Mouse (Mus musculus): Measurements from ENCODE around the gene Golga2. TPM values are rescaled to one million over a fixed set of nuclear protein-coding genes. Genes with fewer than 3 reads are reported as not detected.
"Not testable (repeated sequence)": the region's sequence is repeated elsewhere in the genome, so short reads cannot be mapped to it uniquely, and the experiment has no call there.

Gene Golga2
- total RNA-seq, 2 experiments from 2014 or later: 79.9 to 81.2 TPM

- no peak for DNase-seq
Observed at GRCm38 (mm10) chr2:32288371-32288931, 1.3 kb downstream of the Golga2 start.

- no peak for DNase-seq
Observed at GRCm38 (mm10) chr2:32289578-32289977, 2.4 kb downstream of the Golga2 start.

GRCm38 (mm10) chr2:32294348-32294747 is 7.2 kb downstream of the Golga2 start:
- DNase-seq: no peak

- no peak for DNase-seq
Observed at GRCm38 (mm10) chr2:32295285-32295684, 8.1 kb downstream of the Golga2 start.

DNA sequence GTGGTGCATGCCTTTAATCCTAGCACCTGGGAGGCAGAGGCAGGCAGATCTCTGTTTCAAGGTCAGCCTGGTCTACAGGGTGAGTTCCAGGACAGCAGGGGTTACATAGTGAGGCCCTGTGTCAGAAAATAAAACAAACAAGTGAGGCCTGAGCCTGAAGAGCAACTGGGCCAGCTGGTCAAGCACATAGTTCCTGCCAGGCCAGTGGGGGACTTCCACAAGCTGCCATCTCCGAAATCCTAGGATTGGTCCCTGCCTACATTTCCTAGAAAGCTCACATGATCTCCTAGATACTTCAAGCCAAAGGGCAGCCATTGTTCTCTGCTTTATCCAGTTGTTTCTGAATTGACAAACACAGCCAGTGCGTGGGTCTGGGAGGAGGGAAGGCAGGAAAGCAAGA is 8.7 kb downstream of the Golga2 start:
- DNase-seq: not testable (repeated sequence)

DNA sequence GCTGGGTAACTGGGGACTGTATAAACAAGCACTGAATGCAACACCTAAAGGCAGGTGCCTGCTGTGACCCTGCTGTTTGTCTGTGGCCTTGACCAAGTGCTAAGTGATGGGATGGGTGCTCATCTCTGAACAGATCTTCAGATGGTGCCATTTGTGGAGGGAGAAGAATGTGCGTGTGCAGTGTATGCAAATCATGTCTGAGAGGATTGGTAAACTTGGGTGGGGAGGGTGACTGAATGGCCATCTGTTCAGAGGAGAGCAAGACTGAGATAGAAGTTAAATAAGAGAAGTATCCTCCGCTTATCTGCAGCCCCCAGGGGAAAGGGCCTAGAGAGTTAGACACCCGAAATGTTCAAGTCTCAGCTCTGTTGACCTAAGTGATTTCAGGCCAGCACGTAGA is 12.3 kb downstream of the Golga2 start:
- peak in 1 of 2 experiments; percentile 19 for DNase-seq

- no peak for DNase-seq
Observed at GRCm38 (mm10) chr2:32302952-32303351, 15.8 kb downstream of the Golga2 start.

DNA sequence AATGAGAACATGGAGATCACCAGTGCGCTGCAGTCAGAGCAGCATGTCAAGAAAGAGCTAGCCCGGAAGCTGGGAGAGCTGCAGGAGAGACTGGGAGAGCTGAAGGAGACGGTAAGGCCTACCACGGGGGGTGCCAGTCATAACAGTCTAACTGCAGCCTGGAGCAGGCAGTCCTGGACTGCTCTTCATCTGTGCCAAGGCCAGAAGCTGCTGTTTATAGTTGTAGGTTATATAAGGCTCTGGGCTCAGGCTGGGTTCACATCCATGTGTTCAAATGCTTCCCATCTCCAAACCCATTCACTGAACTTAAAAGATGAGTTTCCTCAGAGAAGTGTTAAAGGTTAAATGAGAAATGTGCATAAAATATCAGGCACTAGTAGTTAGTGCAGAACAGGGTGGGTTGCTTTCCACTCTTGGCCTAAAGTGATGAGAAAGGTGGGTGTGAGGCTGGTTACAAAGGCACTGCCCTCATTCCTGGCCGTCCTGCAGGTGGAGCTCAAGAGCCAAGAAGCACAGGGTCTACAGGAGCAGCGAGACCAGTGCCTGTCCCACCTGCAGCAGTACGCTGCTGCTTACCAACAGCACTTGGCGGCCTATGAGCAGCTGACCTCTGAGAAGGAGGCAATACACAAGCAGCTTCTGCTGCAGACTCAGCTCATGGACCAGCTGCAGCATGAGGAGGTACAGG is 17.1 kb downstream of the Golga2 start:
- no peak for DNase-seq

DNA sequence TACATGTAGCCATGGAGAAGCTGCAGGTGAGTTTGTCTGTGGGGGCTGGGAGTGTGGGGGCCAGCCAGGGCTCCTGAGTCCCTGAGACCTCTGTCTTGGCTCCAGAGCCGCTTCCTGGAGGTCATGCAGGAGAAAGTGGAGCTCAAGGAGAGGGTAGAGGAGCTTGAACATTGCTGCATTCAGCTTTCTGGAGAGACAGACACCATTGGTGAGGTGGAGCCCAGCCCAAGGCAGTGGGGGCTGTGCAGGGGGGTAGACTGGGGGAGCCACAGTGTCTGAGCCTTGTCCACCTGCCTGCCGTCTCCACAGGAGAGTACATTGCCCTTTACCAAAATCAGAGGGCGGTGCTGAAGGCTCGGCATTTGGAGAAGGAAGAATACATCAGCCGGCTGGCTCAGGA is 18.5 kb downstream of the Golga2 start:
- DNase-seq: no peak

- no peak for DNase-seq
Observed at GRCm38 (mm10) chr2:32306176-32306575, 19.0 kb downstream of the Golga2 start.

DNA sequence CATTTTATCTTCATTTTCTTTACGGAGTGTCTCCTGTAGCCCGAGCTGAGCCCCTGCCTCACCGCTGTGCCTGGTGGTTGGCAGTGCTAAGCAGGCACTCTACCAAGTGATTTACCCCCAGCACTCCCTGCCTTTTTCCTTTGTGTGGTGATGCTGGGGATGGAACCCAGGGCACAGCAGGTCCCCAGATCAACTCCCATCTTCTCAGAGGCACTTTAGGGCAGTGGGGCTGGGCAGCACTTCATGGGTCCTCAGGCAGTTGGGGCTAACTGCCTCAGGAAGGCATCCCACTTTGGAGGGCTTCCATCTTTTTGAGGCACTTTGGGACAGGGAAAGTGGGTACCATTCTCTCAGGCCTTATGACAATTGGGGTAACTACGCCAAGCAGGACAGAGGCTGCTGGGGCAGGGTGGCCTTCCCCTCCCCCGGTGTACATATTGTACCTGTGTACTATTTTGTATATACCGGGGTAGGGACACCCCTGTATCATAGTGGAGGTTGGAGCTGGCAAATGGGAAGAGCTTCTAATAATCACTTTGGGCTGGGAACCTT is 20.1 kb downstream of the Golga2 start:
- no peak for DNase-seq

DNA sequence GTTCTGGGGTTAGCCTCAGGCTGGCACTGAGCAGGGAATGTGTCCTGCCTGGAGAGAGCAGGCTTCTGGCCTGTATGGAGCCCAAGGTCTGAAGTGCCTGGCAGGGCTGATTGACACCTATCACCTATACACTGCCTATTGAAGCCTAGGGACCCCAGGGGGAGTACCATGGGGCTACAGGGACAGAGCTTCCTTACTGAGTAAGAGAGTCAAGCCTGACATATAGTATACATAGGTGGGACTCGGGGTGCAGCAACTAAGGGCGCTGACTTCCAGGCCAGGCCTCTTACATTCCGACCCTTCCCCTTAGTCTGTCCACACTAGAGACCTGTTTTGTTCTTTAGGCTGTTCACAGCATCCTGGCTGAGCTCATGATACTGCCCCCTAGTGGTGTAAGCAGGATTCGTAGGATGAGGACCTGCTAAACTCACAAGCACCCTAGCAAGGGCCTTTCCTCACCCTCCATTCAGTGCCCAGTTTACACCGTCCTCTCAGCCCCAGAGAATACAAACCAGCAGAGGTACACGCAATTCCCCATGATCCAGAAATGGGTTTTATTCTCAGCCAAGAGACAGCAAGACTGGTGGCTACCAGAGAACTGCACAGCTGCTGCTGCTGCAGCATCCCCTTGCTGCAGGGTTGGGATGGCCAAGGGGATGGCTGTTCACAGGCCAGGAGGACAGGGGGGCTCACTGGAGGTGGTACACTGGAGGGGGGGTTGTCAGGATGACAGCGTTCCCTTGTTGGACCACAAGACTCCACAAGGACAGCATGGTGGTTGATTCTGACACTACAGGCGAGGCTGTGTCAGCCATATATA is 21.0 kb downstream of the Golga2 start:
- no peak for DNase-seq

DNA sequence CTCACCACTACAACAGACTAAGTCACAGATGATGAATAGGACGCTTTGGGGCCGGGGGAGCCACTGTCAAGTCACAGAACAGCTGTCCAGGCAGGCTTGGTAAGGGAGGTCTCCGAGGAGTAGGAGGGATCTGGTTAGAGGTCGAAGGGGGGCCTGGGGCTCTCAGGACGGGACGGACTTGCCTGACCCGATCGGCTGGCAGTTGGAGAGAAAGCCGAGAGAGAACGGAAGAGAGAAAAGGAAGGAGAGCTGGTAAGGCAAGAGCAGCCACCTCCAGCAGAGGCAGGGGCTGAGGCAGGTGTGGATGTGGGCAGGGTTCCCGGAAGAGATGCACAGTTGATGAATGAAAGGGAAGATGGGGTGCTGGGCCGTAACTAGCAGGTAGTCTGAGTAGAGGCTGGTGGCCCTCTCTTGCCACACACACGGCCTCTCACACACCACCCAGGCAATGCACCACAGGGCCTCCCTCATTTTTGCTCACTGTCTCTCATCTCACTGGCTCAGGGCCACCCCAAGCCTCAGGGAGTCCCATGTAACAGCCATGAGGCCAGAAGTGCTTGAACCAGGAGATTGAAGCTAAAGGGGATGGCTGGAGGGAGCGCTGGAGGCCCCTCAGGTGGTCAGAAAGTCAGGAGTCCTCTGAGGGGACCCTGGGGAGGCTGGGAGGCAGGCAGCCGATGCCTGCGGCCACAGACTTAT is 21.8 kb downstream of the Golga2 start:
- DNase-seq: no peak

GRCm38 (mm10) chr2:32310096-32310845 is 23.1 kb downstream of the Golga2 start:
- DNase-seq: no peak

DNA sequence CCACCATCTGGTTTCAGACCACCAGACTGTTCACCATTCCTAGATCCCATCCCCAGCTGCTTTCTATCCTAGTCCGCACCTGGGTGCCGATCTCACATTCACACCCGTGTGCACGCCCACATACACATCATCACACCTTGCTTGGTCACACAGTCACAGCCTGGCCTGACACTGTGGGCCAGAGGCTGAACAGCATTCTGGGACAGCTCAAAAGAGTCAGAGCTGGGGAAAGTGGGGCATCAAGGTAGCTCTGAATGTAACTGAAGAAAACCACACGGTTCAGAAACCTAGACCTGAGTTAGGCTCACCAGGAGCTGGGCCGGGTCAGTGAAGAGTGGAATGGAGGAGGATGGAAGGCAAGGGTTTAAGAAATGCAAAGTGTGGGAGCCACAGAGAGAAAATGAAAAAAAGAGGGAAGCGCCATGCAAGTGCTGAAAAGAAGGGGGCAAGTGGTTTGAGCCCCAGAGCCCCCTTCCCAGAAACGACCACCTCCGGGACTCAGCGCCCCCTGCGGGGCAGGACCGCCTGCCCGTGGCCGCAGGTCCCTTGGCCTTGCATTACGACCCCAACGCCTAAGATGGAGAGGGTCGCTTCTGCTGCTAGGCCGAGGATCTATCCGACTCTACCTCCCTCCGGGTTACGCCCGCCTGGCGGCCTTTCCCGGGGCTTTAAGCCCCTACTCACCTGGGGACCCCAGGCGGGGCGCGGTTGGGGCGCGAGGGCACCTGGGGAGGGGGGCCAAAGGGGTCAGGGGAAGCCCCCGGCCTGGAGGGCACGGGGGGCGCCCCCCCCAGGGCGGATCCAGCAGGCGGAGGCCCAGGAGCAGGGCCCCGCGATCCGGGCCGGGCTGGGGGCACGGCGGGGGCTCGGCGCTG is 24.5 kb downstream of the Golga2 start:
- no peak for DNase-seq

GRCm38 (mm10) chr2:32312318-32312964 is 25.3 kb downstream of the Golga2 start:
- DNase-seq: no peak

GRCm38 (mm10) chr2:32314831-32315230 is 27.6 kb downstream of the Golga2 start:
- DNase-seq: no peak

DNA sequence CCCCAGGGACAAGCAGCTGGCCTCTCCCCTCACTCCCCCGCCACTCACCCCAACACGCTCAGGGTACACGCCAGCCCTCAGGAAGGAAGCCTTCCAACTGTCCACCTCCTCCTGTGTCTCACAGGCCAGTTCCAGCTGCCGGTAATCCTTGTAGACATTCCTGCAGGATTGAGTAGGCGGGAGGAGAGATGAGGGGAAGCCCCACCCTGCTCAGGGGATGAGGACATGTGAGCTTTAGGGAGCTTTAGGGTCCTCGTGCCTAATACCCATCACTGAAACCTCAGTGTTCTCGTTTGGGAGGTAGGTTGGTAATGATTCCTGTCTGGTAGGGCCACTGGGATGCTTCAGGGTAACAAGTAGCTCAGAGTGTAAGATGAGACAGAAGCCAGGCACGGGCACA is 28.6 kb downstream of the Golga2 start:
- no peak for DNase-seq

- no peak for DNase-seq
Observed at GRCm38 (mm10) chr2:32316887-32317656, 29.9 kb downstream of the Golga2 start.

Data from layer of hippocampus, postnatal 36 days (tissue).